Mouse (Mus musculus): ENCODE results near the gene Mthfd1.
A peak's percentile ranks its signal among the peaks of the same experiment; 100 is the strongest.

The Mthfd1 gene

DNA sequence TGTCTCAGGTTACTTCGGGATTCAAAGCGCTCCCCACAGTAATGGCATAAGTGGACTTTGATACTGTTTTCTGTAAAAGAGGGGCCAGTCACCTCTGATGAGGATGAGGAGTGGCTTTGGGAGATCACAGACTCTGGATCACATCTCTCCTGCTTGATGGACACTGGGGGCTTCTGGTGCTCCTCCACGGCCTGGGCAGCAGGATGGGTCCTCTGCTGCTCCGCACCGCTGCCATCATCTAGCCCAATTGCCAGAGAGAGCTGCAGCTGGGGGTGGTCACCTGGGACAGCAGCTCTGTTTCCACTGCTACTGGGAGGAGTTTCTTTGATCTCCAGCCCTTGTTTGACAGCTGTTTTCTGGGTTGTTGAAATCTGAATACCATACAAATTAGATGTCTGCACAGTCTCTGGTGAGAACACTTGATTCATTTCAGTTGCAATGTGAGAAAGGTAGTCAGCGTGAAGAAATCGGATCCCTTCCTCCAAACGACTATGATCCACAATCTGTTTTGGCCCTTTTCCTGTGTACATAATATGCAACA lies 94.7 kb downstream of the Mthfd1 start:
- no peak for DNase-seq (ENCODE audit: low read depth, low spot score)

DNA sequence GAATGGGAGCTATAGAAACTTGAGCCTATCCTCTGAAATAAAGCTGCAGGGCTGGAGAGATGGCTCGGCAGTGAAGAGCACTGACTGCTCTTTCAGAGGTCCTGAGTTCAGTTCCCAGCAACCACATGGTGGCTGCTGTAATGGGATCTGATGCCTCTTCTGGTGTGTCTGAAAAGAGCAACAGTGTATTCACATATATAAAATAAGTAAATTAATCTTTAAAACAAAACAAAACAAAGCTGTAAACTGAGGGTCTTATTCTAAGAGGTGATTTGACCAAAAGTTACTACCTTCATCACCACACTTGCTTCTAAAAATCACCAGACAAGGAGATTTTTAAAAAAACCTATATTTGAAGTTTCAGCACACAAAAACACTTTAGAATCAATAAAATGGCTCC lies 105.8 kb downstream of the Mthfd1 start:
- DNase-seq (ENCODE audit: low read depth, low spot score): no peak

DNA sequence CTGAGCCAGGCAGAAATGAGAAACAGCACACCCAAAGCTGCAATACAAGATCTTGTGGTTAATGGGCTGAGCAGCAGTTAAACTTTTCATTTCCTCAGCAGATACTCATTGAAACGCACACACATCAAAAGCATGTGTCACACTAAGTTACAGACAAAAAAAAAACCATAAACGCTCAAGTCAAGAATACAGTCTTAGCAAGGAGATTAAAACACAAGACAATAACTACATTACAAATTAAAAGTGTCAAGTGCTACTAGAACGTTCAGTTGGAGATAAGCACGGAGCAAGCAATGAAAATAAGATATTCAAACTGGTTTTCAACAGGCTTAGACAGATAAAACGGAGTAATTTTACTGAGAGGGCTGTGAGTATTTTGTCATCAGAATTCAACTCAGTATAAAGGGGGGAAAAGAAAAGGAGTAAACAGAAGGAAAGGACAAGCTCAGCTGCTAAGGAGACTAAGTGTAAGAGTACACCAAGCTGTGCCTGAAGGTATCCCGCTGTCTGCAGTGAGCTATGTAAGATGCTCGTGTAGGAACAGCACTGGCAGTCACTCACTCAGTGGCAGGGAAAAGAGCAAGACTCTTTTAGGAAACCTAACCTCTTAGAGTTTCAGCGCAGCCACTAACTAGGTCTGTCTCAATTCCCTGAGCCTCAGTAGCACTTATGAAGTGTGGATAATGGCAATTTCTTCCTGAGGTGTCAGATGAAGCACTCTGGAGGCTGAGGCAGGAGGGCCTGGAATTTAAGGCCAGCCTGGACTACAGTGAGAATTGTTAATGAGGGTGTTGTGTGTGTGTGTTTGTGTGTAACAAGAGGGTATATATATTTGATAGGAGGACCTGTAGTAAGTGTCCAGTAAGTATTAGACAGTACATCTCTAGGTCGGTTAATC lies 106.6 kb downstream of the Mthfd1 start:
- no peak for DNase-seq (ENCODE audit: low read depth, low spot score)

DNA sequence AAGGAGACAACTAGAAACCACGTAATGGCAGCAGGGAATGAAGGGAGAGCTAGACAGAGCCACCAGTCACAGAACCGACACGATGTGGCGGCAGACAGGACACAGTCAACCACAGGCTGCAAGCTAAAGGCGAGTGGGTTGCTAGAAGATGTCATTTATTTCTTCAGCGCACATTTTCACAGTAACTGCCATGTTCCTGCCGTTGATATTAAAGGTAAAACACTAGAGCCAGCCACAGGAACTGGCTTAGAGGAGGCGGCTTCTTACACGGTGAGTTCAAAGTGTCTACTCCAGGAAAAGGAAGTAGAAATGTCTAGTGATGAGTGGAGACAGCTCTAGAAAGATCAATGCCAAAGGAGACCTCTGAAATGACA lies 107.2 kb downstream of the Mthfd1 start:
- no peak for DNase-seq (ENCODE audit: low read depth, low spot score)

DNA sequence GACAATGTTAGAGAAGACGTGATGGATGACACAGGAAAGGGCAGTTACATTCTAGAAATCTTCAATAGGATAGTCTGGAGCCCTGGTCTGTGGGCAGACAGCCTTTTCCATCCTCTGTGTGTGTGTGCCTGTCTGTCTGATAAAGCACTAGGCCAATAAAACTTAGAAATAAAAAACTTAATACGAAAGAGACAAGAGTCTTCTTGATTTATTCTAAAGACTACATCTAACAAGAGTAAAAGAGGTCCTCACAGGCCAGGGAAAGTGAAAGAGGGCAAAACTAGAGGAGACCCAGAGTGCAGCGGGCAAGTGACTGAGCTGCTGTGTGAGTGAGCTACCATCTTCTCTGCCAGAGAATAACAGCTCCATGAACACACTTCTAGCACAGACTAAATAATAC lies 111.2 kb downstream of the Mthfd1 start:
- no peak for DNase-seq (ENCODE audit: low read depth, low spot score)

GRCm38 (mm10) chr12:76367096-76367995 lies 112.2 kb downstream of the Mthfd1 start:
- no peak for DNase-seq (ENCODE audit: low read depth, low spot score)

- no peak for DNase-seq (ENCODE audit: low read depth, low spot score)
Observed at GRCm38 (mm10) chr12:76368201-76368789, 113.2 kb downstream of the Mthfd1 start.

- DNase-seq (ENCODE audit: low read depth, low spot score): peak; percentile 34
Observed at GRCm38 (mm10) chr12:76368790-76369205, 113.7 kb downstream of the Mthfd1 start.
